Mouse (Mus musculus): ENCODE data around the gene Txndc11.

Gene Txndc11

GRCm38 (mm10) chr16:11066029-11066832 is 68.2 kb downstream of the Txndc11 start, which contains the start of gene Litaf:
Gene Litaf, minus strand, starts transcription at chr16:11066157.
- in situ Hi-C loops (cut with MboI; ENCODE audit: low sequenced_read_pairs): no loop called here

DNA sequence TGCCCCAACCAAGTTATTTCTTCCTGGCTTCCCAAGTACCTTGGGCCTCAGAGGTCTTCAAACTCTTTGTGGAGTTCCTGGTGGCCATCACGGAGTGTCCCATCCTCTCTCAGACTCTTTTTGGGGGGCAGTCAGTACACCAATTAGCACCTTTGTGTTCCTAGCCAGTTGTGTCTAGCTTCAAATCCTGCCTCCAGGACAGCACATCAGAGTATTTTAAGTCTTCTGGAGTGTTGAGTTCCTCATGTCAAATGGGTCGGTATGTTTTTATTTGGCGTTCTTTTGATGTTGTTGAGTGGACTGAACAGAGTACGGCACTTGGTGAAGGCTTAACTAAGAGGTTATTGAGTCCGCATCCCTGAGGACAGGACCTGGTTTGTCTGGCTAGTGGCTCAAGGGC is 69.0 kb downstream of the Txndc11 start:
- in situ Hi-C loops (cut with MboI; ENCODE audit: low sequenced_read_pairs): no loop called here

- in situ Hi-C loops (cut with MboI; ENCODE audit: low sequenced_read_pairs): no loop called here
Measured at GRCm38 (mm10) chr16:11064742-11065141, 69.7 kb downstream of the Txndc11 start.

DNA sequence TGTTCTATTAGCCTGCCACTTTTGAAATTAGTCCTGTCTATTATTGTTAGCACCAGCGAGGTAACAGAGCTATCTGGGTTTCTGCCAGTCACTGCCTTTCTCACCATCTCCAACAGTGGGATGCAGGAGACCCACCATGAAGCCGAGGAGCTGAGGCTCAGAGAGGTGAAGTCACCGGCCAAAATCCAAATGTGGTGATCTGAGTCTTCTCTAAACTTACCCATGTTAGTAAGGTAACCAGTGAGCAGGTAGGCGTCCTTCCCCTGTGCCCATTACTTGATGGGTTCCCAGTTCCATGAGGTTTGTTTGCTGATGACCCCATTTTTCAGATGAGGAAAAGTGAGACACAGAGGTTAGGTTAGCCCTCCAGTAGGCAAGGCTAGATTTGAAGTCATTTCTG is 70.1 kb downstream of the Txndc11 start:
- in situ Hi-C loops (cut with MboI; ENCODE audit: low sequenced_read_pairs): no loop called here

GRCm38 (mm10) chr16:11062794-11063721 is 71.4 kb downstream of the Txndc11 start:
- in situ Hi-C loops (cut with MboI; ENCODE audit: low sequenced_read_pairs): no loop called here

DNA sequence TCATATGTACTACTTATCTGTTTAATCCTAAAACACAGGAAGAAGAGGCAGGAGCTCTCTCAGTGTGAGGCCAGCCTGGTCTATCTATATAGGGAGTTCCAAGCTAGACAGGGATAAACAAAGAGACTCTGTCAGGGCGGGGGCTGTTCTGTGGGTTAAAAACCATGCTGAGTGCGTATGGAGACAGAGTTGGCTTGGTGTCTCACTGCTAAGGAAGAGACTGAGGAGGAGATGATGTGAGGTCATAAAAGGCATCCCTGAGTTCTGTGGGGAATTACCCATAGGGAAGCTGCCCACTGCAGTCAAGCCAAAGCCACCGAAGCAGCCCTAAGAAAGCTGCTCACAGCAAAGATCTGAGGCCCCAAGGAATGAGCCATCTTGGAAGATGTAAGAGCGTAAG is 73.8 kb downstream of the Txndc11 start, which contains the start of gene Snn:
Snn (plus strand) TSS at position 301 of the 400 bp plus-strand sequence.
- in situ Hi-C loops (cut with MboI; ENCODE audit: low sequenced_read_pairs): no loop called here

DNA sequence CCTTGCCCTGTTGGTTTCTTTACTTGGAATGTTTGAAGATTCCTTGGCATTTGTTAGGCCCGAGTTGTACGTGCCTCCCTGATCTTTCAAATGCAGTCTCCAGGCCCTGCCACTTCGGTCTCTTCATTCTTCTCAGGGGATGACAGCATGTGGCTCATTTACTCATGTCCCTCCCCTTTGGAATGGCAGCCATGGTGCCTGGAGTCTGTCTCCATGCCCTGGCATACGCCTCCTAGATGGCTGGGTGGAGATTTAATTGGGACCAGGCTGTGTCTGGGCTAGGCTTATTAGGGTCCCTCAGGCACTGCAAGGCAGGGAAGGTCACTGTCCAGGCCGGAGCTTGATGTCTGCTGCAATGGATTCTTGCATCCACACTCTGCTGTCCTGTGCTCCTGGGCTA is 78.5 kb downstream of the Txndc11 start:
- in situ Hi-C loops (cut with MboI; ENCODE audit: low sequenced_read_pairs): no loop called here

DNA sequence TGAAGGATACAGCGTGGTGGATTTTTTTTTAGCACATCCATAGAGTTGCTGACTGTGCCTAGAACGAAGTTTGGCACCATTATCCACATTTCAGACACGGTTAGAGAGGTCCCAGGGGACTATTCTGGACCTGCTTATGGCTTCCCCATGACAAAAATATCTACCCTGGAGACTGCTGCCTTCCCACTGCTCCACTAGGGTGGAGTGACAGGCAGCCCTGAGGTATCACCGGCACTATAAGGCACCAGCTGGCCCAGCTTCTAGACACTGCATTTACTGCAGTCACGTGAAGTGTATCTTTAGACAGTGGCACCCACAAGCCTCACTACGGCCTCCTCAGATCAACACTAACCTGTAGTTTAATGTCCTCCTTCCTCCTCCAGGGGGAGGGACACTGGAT is 79.6 kb downstream of the Txndc11 start:
- in situ Hi-C loops (cut with MboI; ENCODE audit: low sequenced_read_pairs): no loop called here

DNA sequence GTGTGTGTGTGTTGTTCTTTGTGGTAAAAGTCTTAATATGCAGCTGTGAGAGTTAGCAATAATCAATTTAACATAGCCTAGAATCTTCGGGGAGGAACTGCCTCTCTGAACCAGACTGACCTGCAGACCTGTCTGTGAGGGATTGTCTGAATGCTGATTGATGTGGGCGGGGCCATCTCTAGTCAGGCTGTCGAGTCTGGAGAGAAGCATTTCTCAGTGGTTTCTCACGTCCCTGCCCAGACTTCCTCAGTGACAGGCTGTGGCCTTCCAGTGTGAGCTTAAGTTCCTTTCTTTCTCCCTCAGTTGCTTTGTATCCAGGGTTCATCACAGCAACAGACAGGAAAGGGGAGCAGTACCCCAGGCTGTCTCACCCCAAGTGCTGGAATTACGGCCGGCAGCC is 80.0 kb downstream of the Txndc11 start:
- in situ Hi-C loops (cut with MboI; ENCODE audit: low sequenced_read_pairs): no loop called here

- in situ Hi-C loops (cut with MboI; ENCODE audit: low sequenced_read_pairs): no loop called here
Measured at GRCm38 (mm10) chr16:11051134-11051533, 83.3 kb downstream of the Txndc11 start.

- in situ Hi-C loops (cut with MboI; ENCODE audit: low sequenced_read_pairs): no loop called here
Measured at GRCm38 (mm10) chr16:11050226-11050625, 84.2 kb downstream of the Txndc11 start.

GRCm38 (mm10) chr16:11047130-11047529 is 87.3 kb downstream of the Txndc11 start:
- in situ Hi-C loops (cut with MboI; ENCODE audit: low sequenced_read_pairs): loop anchor here (25.0 kb wide), 2 partner anchors 365 to 485 kb away; no protein-coding TSS in a partner anchor

DNA sequence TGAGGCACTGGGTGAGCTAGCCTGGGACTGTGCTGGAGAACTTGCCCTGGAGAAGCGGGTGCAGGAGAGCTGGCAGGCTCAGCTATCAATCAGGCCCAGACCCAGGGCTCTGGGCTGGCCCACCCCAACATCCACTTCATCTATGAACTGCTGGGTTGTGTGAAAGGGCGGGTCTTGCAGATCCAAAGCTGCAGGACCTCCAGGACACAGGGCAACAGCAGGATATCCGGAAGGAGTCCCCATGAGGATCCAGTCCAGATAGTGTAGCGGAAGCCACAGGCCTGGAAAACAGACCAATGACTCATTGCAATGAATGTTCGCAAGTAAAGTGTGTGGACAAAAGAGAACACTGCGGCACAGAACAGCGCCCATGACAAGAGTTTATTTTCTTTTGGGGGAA is 88.0 kb downstream of the Txndc11 start:
- in situ Hi-C loops (cut with MboI; ENCODE audit: low sequenced_read_pairs): loop anchor here (25.0 kb wide), 2 partner anchors 366 to 484 kb away; no protein-coding TSS in a partner anchor

GRCm38 (mm10) chr16:11043239-11043638 is 91.2 kb downstream of the Txndc11 start:
- in situ Hi-C loops (cut with MboI; ENCODE audit: low sequenced_read_pairs): loop anchor here (25.0 kb wide), 2 partner anchors 369 to 481 kb away; no protein-coding TSS in a partner anchor

- in situ Hi-C loops (cut with MboI; ENCODE audit: low sequenced_read_pairs): loop anchor here (25.0 kb wide), 2 partner anchors 372 to 478 kb away; no protein-coding TSS in a partner anchor
Measured at GRCm38 (mm10) chr16:11040603-11041002, 93.8 kb downstream of the Txndc11 start.

- in situ Hi-C loops (cut with MboI; ENCODE audit: low sequenced_read_pairs): loop anchor here (25.0 kb wide), 2 partner anchors 376 to 474 kb away; no protein-coding TSS in a partner anchor
Measured at GRCm38 (mm10) chr16:11035790-11036431, 98.5 kb downstream of the Txndc11 start.

GRCm38 (mm10) chr16:11035273-11035672 is 99.2 kb downstream of the Txndc11 start:
- in situ Hi-C loops (cut with MboI; ENCODE audit: low sequenced_read_pairs): loop anchor here (25.0 kb wide), 2 partner anchors 377 to 473 kb away; no protein-coding TSS in a partner anchor

DNA sequence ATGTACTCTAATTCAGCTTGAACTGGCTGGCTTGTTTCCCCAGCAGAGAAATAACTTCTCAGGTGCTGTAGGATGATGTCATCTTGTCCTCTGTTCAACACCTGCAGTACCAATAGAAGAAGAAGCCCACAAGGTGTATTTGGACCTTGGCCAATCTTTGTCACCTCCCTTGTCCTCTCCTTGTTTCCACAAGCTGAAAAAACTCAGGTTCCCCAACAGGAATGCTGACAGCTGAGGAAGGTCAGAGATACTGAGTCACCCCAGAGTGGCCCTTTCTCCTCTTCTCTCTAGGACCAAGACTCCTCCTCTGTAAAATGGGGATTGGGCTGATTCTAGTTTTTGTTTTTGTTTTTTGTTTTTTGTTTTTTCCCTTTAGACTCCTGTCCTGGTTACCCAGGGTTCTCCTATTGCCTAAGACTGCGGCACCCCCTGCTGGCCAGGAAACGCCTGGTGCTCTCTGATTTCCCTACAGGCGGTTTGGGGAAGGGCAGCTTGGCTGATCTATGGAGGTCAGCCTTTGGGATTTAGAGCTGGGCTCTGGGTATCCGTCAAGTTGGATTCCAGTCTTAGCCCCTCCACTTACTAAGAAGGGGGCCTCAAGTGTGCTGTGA is 100.2 kb downstream of the Txndc11 start:
- in situ Hi-C loops (cut with MboI; ENCODE audit: low sequenced_read_pairs): loop anchor here (25.0 kb wide), 2 partner anchors 378 to 472 kb away; no protein-coding TSS in a partner anchor

GRCm38 (mm10) chr16:11031320-11031719 is 103.1 kb downstream of the Txndc11 start:
- in situ Hi-C loops (cut with MboI; ENCODE audit: low sequenced_read_pairs): loop anchor here (25.0 kb wide), 2 partner anchors 381 to 469 kb away; no protein-coding TSS in a partner anchor

DNA sequence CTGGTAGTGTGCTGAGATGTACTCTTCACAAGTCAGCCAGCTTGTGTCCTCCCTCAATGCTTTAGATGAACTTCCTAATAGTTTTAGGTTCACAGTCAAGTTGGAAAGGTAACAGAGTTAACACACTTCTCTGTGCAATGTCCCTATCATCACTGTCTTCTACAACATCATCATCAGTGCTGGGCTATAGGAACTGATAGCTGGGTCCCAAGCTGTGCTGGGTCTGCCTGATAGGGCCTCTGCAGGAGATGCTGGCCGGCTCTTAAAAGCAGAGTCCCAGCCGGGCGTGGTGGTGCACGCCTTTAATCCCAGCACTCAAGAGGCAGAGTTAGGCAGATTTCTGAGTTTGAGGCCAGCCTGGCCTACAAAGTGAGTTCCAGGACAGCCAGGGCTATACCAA is 103.6 kb downstream of the Txndc11 start:
- in situ Hi-C loops (cut with MboI; ENCODE audit: low sequenced_read_pairs): loop anchor here (25.0 kb wide), 2 partner anchors 381 to 469 kb away; no protein-coding TSS in a partner anchor

All from CH12F3 (cell line).